Mouse (Mus musculus) embryonic facial prominence, embryonic 15.5 days (tissue): ENCODE measurements around the gene Nfe2l3. TPM values are rescaled to one million over a fixed set of nuclear protein-coding genes. Genes with fewer than 3 reads are reported as not detected.

Experiments
- ATAC-seq: fragments of 200-750 bp; cut with Nextera tagmentation; 2 replicates; pipeline ENCODE4 v1.8.0; 2017; ENCODE audit warnings: low read depth, moderate TSS enrichment; ENCODE audit not compliant: insufficient number of reproducible peaks, low FRiP score, low TSS enrichment
- H3K27ac ChIP-seq: fragments of 300-500 bp; sonication (generic); replicated peaks from 2 replicates; pipeline ENCODE4 v1.5.1; 2015; ENCODE audit warnings: mild to moderate bottlenecking, inconsistent platforms
- H3K27me3 ChIP-seq: fragments of 300-500 bp; sonication (generic); 2 replicates; pipeline ENCODE4 v1.6.1; 2015; ENCODE audit warnings: inconsistent platforms
- H3K36me3 ChIP-seq: fragments of 300-500 bp; sonication (generic); 2 replicates; pipeline ENCODE4 v1.6.1; 2015; ENCODE audit warnings: mild to moderate bottlenecking, inconsistent platforms
- H3K4me1 ChIP-seq: fragments of 300-500 bp; sonication (generic); 2 replicates; pipeline ENCODE4 v1.6.1; 2015; ENCODE audit warnings: inconsistent platforms
- H3K4me2 ChIP-seq: fragments of 300-500 bp; sonication (generic); replicated peaks from 2 replicates; pipeline ENCODE4 v1.6.1; 2015; ENCODE audit warnings: mild to moderate bottlenecking, inconsistent platforms
- H3K4me3 ChIP-seq: fragments of 300-500 bp; sonication (generic); replicated peaks from 2 replicates; pipeline ENCODE4 v1.5.1; 2015; ENCODE audit warnings: mild to moderate bottlenecking, inconsistent platforms
- H3K9ac ChIP-seq: fragments of 300-500 bp; sonication (generic); 2 replicates; pipeline ENCODE4 v1.6.1; 2015; ENCODE audit warnings: inconsistent platforms
- H3K9me3 ChIP-seq: fragments of 300-500 bp; sonication (generic); replicated peaks from 2 replicates; pipeline ENCODE4 v1.6.1; 2016; ENCODE audit warnings: inconsistent platforms
- WGBS: fragments of 180-500 bp; shearing (Covaris S2); methylation state at CpG from one replicate; pipeline ENCODE4 v1.1.7; 2015; 5-methylcytosine and 5-hydroxymethylcytosine counted together
- polyA plus RNA-seq: library from polyadenylated mRNA; unstranded; fragments of >200 nt; fragmentation: Nextera tagmentation; extraction: Ambion mirVana; gene quantifications from 2 replicates; pipeline ENCODE4 v1.2.1, GENCODE M21; 2015

Gene Nfe2l3
- polyA plus RNA-seq, 1 experiment from 2014 or later = 9.4 TPM

- Histone ChIP-seq H3K9me3 (no peaks in the 10 kb centered on the region), H3K27ac (no peak overlapping the region), H3K4me1 (no peaks in the 10 kb centered on the region), H3K36me3 (peaks cover 21% of the 10 kb centered on the region), H3K4me3 (no peak overlapping the region), H3K27me3 (no peaks in the 10 kb centered on the region), H3K4me2 (no peak overlapping the region), H3K9ac (no peak overlapping the region)
- ATAC-seq = no peak
- WGBS = 36% methylated on average over 3 of the region's 3 CpGs
Observed at GRCm38 (mm10) chr6:51454949-51455348, 22.5 kb downstream of the Nfe2l3 start.

GRCm38 (mm10) chr6:51456198-51456597, 23.7 kb downstream of the Nfe2l3 start:
- H3K36me3 ChIP-seq = peaks cover 30% of the 10 kb centered on the region
- H3K27ac ChIP-seq = no peak overlapping the region
- no peaks in the 10 kb centered on the region for H3K9me3 ChIP-seq
- H3K4me2 ChIP-seq = no peak overlapping the region
- no peak for ATAC-seq
- H3K4me3 ChIP-seq = no peak overlapping the region
- no peak overlapping the region for H3K9ac ChIP-seq
- no peaks in the 10 kb centered on the region for H3K27me3 ChIP-seq
- 56% methylated on average over 1 of the region's 1 CpGs for WGBS
- H3K4me1 ChIP-seq = no peaks in the 10 kb centered on the region

GRCm38 (mm10) chr6:51457283-51457682, 24.8 kb downstream of the Nfe2l3 start:
- Histone ChIP-seq H3K27me3 (no peaks in the 10 kb centered on the region), H3K4me2 (no peak overlapping the region), H3K4me3 (no peak overlapping the region), H3K4me1 (no peaks in the 10 kb centered on the region), H3K9ac (no peak overlapping the region), H3K27ac (no peak overlapping the region), H3K9me3 (no peaks in the 10 kb centered on the region), H3K36me3 (peaks cover 38% of the 10 kb centered on the region)
- 69% methylated on average over 3 of the region's 3 CpGs for WGBS
- ATAC-seq = no peak

- no peaks in the 10 kb centered on the region for H3K4me1 ChIP-seq
- no peak overlapping the region for H3K27ac ChIP-seq
- no peak overlapping the region for H3K4me3 ChIP-seq
- peaks cover 40% of the 10 kb centered on the region for H3K36me3 ChIP-seq
- 78% methylated on average over 8 of the region's 8 CpGs for WGBS
- no peak overlapping the region for H3K9ac ChIP-seq
- H3K9me3 ChIP-seq = no peaks in the 10 kb centered on the region
- no peak overlapping the region for H3K4me2 ChIP-seq
- no peak for ATAC-seq
- H3K27me3 ChIP-seq = no peaks in the 10 kb centered on the region
Observed at GRCm38 (mm10) chr6:51457770-51458387, 25.4 kb downstream of the Nfe2l3 start.

- peaks cover 50% of the 10 kb centered on the region for H3K36me3 ChIP-seq
- H3K4me2 ChIP-seq = no peak overlapping the region
- ATAC-seq = no peak
- 27% methylated on average over 2 of the region's 2 CpGs for WGBS
- H3K27me3 ChIP-seq = no peaks in the 10 kb centered on the region
- no peaks in the 10 kb centered on the region for H3K9me3 ChIP-seq
- H3K27ac ChIP-seq = no peak overlapping the region
- no peak overlapping the region for H3K9ac ChIP-seq
- no peak overlapping the region for H3K4me3 ChIP-seq
- no peaks in the 10 kb centered on the region for H3K4me1 ChIP-seq
Observed at GRCm38 (mm10) chr6:51458925-51459312, 26.4 kb downstream of the Nfe2l3 start.

GRCm38 (mm10) chr6:51459313-51460020, 27.0 kb downstream of the Nfe2l3 start:
- Histone ChIP-seq H3K9ac (no peak overlapping the region), H3K27ac (no peak overlapping the region), H3K4me2 (no peak overlapping the region), H3K4me3 (no peak overlapping the region), H3K4me1 (no peaks in the 10 kb centered on the region), H3K36me3 (peaks cover 51% of the 10 kb centered on the region), H3K27me3 (no peaks in the 10 kb centered on the region), H3K9me3 (no peaks in the 10 kb centered on the region)
- ATAC-seq = peak; percentile 25; the same call in 1 of the 2 replicates
- 35% methylated on average over 5 of the region's 5 CpGs for WGBS

GRCm38 (mm10) chr6:51460021-51460360, 27.5 kb downstream of the Nfe2l3 start:
- Histone ChIP-seq H3K4me2 (no peak overlapping the region), H3K27ac (no peak overlapping the region), H3K4me3 (no peak overlapping the region), H3K4me1 (no peaks in the 10 kb centered on the region), H3K9me3 (no peaks in the 10 kb centered on the region), H3K9ac (no peak overlapping the region), H3K27me3 (no peaks in the 10 kb centered on the region), H3K36me3 (peaks cover 53% of the 10 kb centered on the region)
- WGBS = 70% methylated on average over 4 of the region's 4 CpGs
- no peak for ATAC-seq

- Histone ChIP-seq H3K27ac (no peak overlapping the region), H3K9ac (no peak overlapping the region), H3K9me3 (no peaks in the 10 kb centered on the region), H3K27me3 (no peaks in the 10 kb centered on the region), H3K4me2 (no peak overlapping the region), H3K4me3 (no peak overlapping the region), H3K4me1 (0 out of 2 replicates have a peak, but pooled peaks cover under 1% of the 10 kb centered on the region), H3K36me3 (peaks cover 55% of the 10 kb centered on the region)
- ATAC-seq = no peak
- 79% methylated on average over 3 of the region's 3 CpGs for WGBS
Observed at GRCm38 (mm10) chr6:51460363-51460762, 27.9 kb downstream of the Nfe2l3 start.

GRCm38 (mm10) chr6:51467649-51468048, 35.2 kb downstream of the Nfe2l3 start:
- no peaks in the 10 kb centered on the region for H3K27me3 ChIP-seq
- under 1% methylated on average over 2 of the region's 2 CpGs for WGBS
- peaks cover 18% of the 10 kb centered on the region for H3K4me1 ChIP-seq
- no peak overlapping the region for H3K27ac ChIP-seq
- peaks cover 33% of the 10 kb centered on the region for H3K36me3 ChIP-seq
- no peaks in the 10 kb centered on the region for H3K9me3 ChIP-seq
- peak overlapping the region; percentile 52 for H3K4me2 ChIP-seq
- H3K4me3 ChIP-seq = peak overlapping the region; percentile 87
- ATAC-seq = no peak
- 0 out of 2 replicates have a peak overlapping the region, but pooled peaks have one; percentile 31 for H3K9ac ChIP-seq

- peaks cover 25% of the 10 kb centered on the region for H3K4me1 ChIP-seq
- H3K36me3 ChIP-seq = peaks cover 34% of the 10 kb centered on the region
- H3K9me3 ChIP-seq = no peaks in the 10 kb centered on the region
- H3K9ac ChIP-seq = peak overlapping the region; percentile 93
- ATAC-seq = 0 out of 2 replicates have a peak, but pooled peaks have one; percentile 13
- peak overlapping the region; percentile 52 for H3K4me2 ChIP-seq
- H3K27me3 ChIP-seq = no peaks in the 10 kb centered on the region
- H3K4me3 ChIP-seq = peak overlapping the region; percentile 87
- peak overlapping the region; percentile 100 for H3K27ac ChIP-seq
- under 1% methylated on average over 63 of the region's 63 CpGs for WGBS
Observed at GRCm38 (mm10) chr6:51468891-51469561, 36.6 kb downstream of the Nfe2l3 start.

GRCm38 (mm10) chr6:51469715-51470310, 37.3 kb downstream of the Nfe2l3 start, which contains the start of gene Hnrnpa2b1:
TSS of gene Hnrnpa2b1 (minus strand) at chr6:51469894.
- Histone ChIP-seq H3K9ac (peak within 1 kb of the TSS; percentile 96), H3K27me3 (no peaks in the 10 kb centered on the region), H3K27ac (peak within 1 kb of the TSS; percentile 100), H3K4me1 (peaks cover 25% of the 10 kb centered on the region), H3K9me3 (no peaks in the 10 kb centered on the region), H3K4me3 (peak within 1 kb of the TSS; percentile 87), H3K36me3 (peaks cover 37% of the 10 kb centered on the region), H3K4me2 (peak within 1 kb of the TSS; percentile 52)
- ATAC-seq = peak; percentile 94
- WGBS = under 1% methylated on average over 63 of the region's 63 CpGs
